Mouse (Mus musculus) lung, adult 2 months (tissue): Measurements from ENCODE around the gene Specc1.

Source experiments
- CTCF ChIP-seq: fragments of 200-500 bp; IDR thresholded peaks from 2 replicates; pipeline ENCODE4 v1.5.1; 2011; ENCODE audit warnings: mild to moderate bottlenecking, low read length, control low read depth; ENCODE audit not compliant: insufficient read depth
- POLR2A ChIP-seq: fragments of 200-500 bp; IDR thresholded peaks from 2 replicates; pipeline ENCODE4 v1.6.1; 2011; ENCODE audit warnings: low read depth, mild to moderate bottlenecking, control low read depth, low read length, borderline replicate concordance; ENCODE audit errors: extremely low read depth

GRCm38 (mm10) chr11:62088651-62089050 lies 132.1 kb downstream of the Specc1 start:
- TF ChIP-seq CTCF (no peak), POLR2A (no peak)
